Mouse (Mus musculus) neural tube, embryonic 13.5 days (tissue): ENCODE measurements around the gene Nav2. TPM values are rescaled to one million over a fixed set of nuclear protein-coding genes. Genes with fewer than 3 reads are reported as not detected.

Source experiments
- ATAC-seq: fragments of 200-750 bp; cut with Nextera tagmentation; 2 replicates; pipeline ENCODE4 v1.8.0; 2017; ENCODE audit warnings: low read depth, mild to moderate bottlenecking, moderate TSS enrichment, moderate library complexity
- H3K27ac ChIP-seq: fragments of 300-500 bp; sonication (generic); replicated peaks from 2 replicates; pipeline ENCODE4 v1.5.1; 2015; ENCODE audit warnings: moderate library complexity, mild to moderate bottlenecking, inconsistent platforms
- H3K27me3 ChIP-seq: fragments of 300-500 bp; sonication (generic); 2 replicates; pipeline ENCODE4 v1.6.1; 2015; ENCODE audit warnings: mild to moderate bottlenecking, inconsistent platforms
- H3K36me3 ChIP-seq: fragments of 300-500 bp; sonication (generic); 2 replicates; pipeline ENCODE4 v1.6.1; 2015; ENCODE audit warnings: mild to moderate bottlenecking, inconsistent platforms
- H3K4me1 ChIP-seq: fragments of 300-500 bp; sonication (generic); replicated peaks from 2 replicates; pipeline ENCODE4 v1.6.1; 2015; ENCODE audit warnings: inconsistent platforms
- H3K4me2 ChIP-seq: fragments of 300-500 bp; sonication (generic); 2 replicates; pipeline ENCODE4 v1.6.1; 2015; ENCODE audit warnings: inconsistent platforms, mild to moderate bottlenecking, moderate library complexity
- H3K4me3 ChIP-seq: fragments of 300-500 bp; sonication (generic); 2 replicates; pipeline ENCODE4 v1.5.1; 2015; ENCODE audit warnings: mild to moderate bottlenecking, inconsistent platforms
- H3K9ac ChIP-seq: fragments of 300-500 bp; sonication (generic); 2 replicates; pipeline ENCODE4 v1.6.1; 2015; ENCODE audit warnings: moderate library complexity, mild to moderate bottlenecking, inconsistent platforms
- H3K9me3 ChIP-seq: fragments of 300-500 bp; sonication (generic); 2 replicates; pipeline ENCODE4 v1.6.1; 2016; ENCODE audit warnings: inconsistent platforms
- WGBS: fragments of 180-500 bp; shearing (Covaris S2); methylation state at CpG from one replicate; pipeline ENCODE4 v1.1.7; 2015; 5-methylcytosine and 5-hydroxymethylcytosine counted together
- polyA plus RNA-seq: library from polyadenylated mRNA; unstranded; fragments of >200 nt; fragmentation: Nextera tagmentation; extraction: Ambion mirVana; gene quantifications from 2 replicates; pipeline ENCODE4 v1.2.1, GENCODE M21; 2015

Nav2 gene
- polyA plus RNA-seq, 1 experiment from 2014 or later = 19.6 TPM

- Histone ChIP-seq H3K9me3 (no peaks in the 10 kb centered on the region), H3K36me3 (no peaks in the 10 kb centered on the region), H3K27ac (no peak overlapping the region), H3K27me3 (peaks cover 14% of the 10 kb centered on the region; the same call in 1 of the 2 replicates), H3K4me2 (no peak overlapping the region), H3K4me3 (no peak overlapping the region), H3K4me1 (peaks cover 26% of the 10 kb centered on the region), H3K9ac (no peak overlapping the region)
- no peak for ATAC-seq
- 31% methylated on average over 5 of the region's 5 CpGs for WGBS
Measured at GRCm38 (mm10) chr7:48917463-48917862, 8.9 kb downstream of the Nav2 start.

- no peaks in the 10 kb centered on the region for H3K36me3 ChIP-seq
- ATAC-seq = no peak
- H3K9me3 ChIP-seq = no peaks in the 10 kb centered on the region
- no peak overlapping the region for H3K9ac ChIP-seq
- peaks cover 30% of the 10 kb centered on the region for H3K4me1 ChIP-seq
- H3K4me2 ChIP-seq = no peak overlapping the region
- WGBS = 14% methylated on average over 5 of the region's 5 CpGs
- H3K27ac ChIP-seq = no peak overlapping the region
- H3K27me3 ChIP-seq = peaks cover 14% of the 10 kb centered on the region; the same call in 1 of the 2 replicates
- H3K4me3 ChIP-seq = no peak overlapping the region
Measured at GRCm38 (mm10) chr7:48917988-48918387, 9.5 kb downstream of the Nav2 start.

DNA sequence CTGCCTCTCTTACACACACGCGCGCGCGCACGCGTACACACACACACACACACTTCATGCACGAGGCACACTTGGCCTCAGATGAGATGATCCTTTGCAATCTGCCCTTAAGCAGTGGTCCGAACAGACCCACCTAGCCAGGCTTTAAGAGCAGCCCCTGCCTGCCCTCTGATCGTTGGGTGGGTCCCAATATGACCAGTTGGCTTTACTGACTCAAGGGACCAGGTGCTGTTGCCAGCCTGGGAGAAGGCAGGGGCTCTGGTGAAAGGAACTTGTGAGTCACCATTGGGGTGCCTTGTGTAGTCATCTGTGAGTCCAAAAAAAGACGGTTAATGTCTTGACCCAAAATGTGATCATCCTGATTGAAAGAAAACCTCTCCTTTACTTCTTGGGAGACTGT is 9.9 kb downstream of the Nav2 start:
- ATAC-seq = no peak
- 39% methylated on average over 11 of the region's 11 CpGs for WGBS
- H3K9ac ChIP-seq = no peak overlapping the region

GRCm38 (mm10) chr7:48923620-48924019 is 15.1 kb downstream of the Nav2 start:
- Histone ChIP-seq H3K9me3 (no peaks in the 10 kb centered on the region), H3K4me3 (no peak overlapping the region), H3K36me3 (no peaks in the 10 kb centered on the region), H3K27ac (no peak overlapping the region), H3K4me2 (no peak overlapping the region), H3K9ac (no peak overlapping the region), H3K27me3 (peaks cover 10% of the 10 kb centered on the region; the same call in 1 of the 2 replicates), H3K4me1 (0 out of 2 replicates have a peak, but pooled peaks cover 4% of the 10 kb centered on the region)
- WGBS = 72% methylated on average over 10 of the region's 10 CpGs
- no peak for ATAC-seq

More for the DNA sequence above, 9.9 kb downstream of the Nav2 start:
- Histone ChIP-seq H3K4me2 (no peak overlapping the region), H3K27ac (no peak overlapping the region), H3K27me3 (peaks cover 14% of the 10 kb centered on the region; the same call in 1 of the 2 replicates), H3K36me3 (no peaks in the 10 kb centered on the region), H3K4me1 (peaks cover 30% of the 10 kb centered on the region), H3K9me3 (no peaks in the 10 kb centered on the region), H3K4me3 (no peak overlapping the region)

DNA sequence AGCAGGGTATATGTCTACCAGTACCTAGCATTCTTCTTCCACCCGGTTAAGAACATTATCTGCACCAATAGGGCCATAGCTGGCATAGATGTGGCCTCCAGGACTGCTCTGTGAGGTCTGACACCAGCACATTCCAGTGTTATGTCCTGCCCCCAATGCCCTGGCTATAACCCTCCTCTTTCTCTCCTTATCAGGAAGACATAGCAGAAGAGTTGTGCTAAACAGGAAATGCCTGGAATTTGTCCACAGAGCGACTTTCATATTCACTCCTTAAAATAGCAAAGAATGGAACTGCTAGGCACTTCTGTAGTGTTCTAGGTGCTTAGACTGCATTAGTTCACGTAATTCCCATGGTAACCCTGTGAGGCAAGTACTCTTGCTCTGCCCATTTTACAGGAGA is 16.7 kb downstream of the Nav2 start:
- Histone ChIP-seq H3K9me3 (no peaks in the 10 kb centered on the region), H3K9ac (no peak overlapping the region), H3K27me3 (no peaks in the 10 kb centered on the region), H3K4me3 (no peak overlapping the region), H3K27ac (no peak overlapping the region), H3K36me3 (no peaks in the 10 kb centered on the region), H3K4me2 (no peak overlapping the region), H3K4me1 (peaks cover 6% of the 10 kb centered on the region)
- 82% methylated on average over 3 of the region's 3 CpGs for WGBS
- no peak for ATAC-seq

DNA sequence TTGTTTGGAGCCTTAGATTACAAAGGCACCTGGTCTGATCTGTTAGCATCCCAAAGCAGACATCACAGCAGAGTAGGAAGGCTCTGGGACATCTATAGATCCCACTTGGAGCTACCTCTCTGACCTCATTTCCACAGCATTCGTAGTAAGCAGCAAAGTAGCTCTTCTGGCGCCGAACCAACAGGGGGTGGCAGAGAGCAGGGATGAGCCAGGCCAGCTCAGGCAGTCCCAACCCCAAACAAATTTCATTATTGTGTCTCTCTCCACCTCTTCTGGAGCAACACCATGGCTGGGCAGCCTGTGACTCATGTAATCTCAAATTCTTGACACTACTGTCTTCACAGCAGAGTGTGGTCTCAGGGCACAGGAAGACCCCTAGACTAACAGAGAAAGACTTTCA is 19.8 kb downstream of the Nav2 start:
- no peaks in the 10 kb centered on the region for H3K27me3 ChIP-seq
- no peaks in the 10 kb centered on the region for H3K36me3 ChIP-seq
- H3K9ac ChIP-seq = no peak overlapping the region
- no peak overlapping the region for H3K4me2 ChIP-seq
- ATAC-seq = 0 out of 2 replicates have a peak, but pooled peaks have one; percentile 12
- H3K4me1 ChIP-seq = peaks cover 7% of the 10 kb centered on the region
- H3K9me3 ChIP-seq = no peaks in the 10 kb centered on the region
- 3% methylated on average over 3 of the region's 3 CpGs for WGBS
- no peak overlapping the region for H3K27ac ChIP-seq
- H3K4me3 ChIP-seq = no peak overlapping the region

GRCm38 (mm10) chr7:48930399-48930798 is 21.9 kb downstream of the Nav2 start:
- no peak overlapping the region for H3K27ac ChIP-seq
- no peak overlapping the region for H3K4me3 ChIP-seq
- H3K9ac ChIP-seq = no peak overlapping the region
- WGBS = 21% methylated on average over 5 of the region's 5 CpGs
- H3K27me3 ChIP-seq = peaks cover 3% of the 10 kb centered on the region; the same call in 1 of the 2 replicates
- peaks cover 7% of the 10 kb centered on the region for H3K4me1 ChIP-seq
- no peak overlapping the region for H3K4me2 ChIP-seq
- H3K36me3 ChIP-seq = no peaks in the 10 kb centered on the region
- ATAC-seq = no peak
- H3K9me3 ChIP-seq = no peaks in the 10 kb centered on the region

- Histone ChIP-seq H3K4me1 (peaks cover 7% of the 10 kb centered on the region), H3K9ac (no peak overlapping the region), H3K4me2 (no peak overlapping the region), H3K4me3 (no peak overlapping the region), H3K36me3 (no peaks in the 10 kb centered on the region), H3K27ac (no peak overlapping the region), H3K9me3 (no peaks in the 10 kb centered on the region), H3K27me3 (peaks cover 6% of the 10 kb centered on the region; the same call in 1 of the 2 replicates)
- 81% methylated on average over 2 of the region's 2 CpGs for WGBS
- ATAC-seq = no peak
Measured at GRCm38 (mm10) chr7:48932138-48932537, 23.6 kb downstream of the Nav2 start.

DNA sequence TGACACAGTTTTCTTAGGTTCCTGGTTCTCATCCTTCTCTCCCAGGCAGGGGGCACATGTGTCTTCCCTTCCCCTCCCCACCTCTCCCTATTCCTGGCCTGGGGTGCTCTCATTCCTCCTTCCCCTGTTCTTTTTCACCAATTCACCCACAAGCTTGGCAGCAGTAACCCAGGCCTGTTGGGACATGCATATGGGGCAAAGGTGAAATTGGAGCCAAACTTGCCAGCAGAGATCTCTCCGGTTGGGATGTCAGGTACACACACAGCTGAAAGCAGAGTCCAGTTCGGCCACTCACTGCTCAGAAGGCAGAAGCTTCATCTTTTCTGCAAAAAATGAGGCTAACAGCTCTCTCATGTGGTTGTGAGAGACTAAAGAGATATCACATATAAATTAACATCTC is 26.3 kb downstream of the Nav2 start:
- Histone ChIP-seq H3K4me3 (no peak overlapping the region), H3K27ac (no peak overlapping the region), H3K9me3 (no peaks in the 10 kb centered on the region), H3K36me3 (no peaks in the 10 kb centered on the region), H3K4me1 (peaks cover 7% of the 10 kb centered on the region), H3K9ac (no peak overlapping the region), H3K27me3 (peaks cover 6% of the 10 kb centered on the region; the same call in 1 of the 2 replicates), H3K4me2 (no peak overlapping the region)
- no peak for ATAC-seq
- 86% methylated on average over 2 of the region's 2 CpGs for WGBS

GRCm38 (mm10) chr7:48937562-48937961 is 29.0 kb downstream of the Nav2 start:
- Histone ChIP-seq H3K4me1 (no peaks in the 10 kb centered on the region), H3K4me2 (no peak overlapping the region), H3K36me3 (no peaks in the 10 kb centered on the region), H3K9me3 (no peaks in the 10 kb centered on the region), H3K9ac (no peak overlapping the region), H3K4me3 (no peak overlapping the region), H3K27me3 (peaks cover 6% of the 10 kb centered on the region; the same call in 1 of the 2 replicates), H3K27ac (no peak overlapping the region)
- 86% methylated on average over 11 of the region's 11 CpGs for WGBS
- ATAC-seq = no peak

DNA sequence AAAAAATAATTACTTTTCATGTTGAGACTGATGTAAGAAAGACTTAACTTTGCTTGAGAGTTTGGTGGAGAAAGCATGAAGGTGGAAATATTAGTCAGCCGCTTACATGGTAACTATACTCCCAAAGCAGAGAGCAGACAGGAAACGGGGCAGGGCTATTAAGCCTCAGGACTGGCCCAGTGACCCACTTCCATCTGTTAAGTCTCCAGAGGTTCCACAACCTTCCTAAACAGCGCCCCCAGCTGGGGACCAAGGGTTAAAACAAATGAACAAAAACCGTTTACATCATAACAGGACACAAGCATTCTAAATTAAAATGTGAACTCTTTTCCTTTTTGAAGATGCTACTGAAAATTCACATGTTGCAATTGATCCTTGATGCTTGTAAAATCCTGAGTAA is 29.7 kb downstream of the Nav2 start:
- Histone ChIP-seq H3K27me3 (peaks cover 6% of the 10 kb centered on the region; the same call in 1 of the 2 replicates), H3K4me3 (no peak overlapping the region), H3K4me1 (no peaks in the 10 kb centered on the region), H3K36me3 (no peaks in the 10 kb centered on the region), H3K9me3 (no peaks in the 10 kb centered on the region), H3K27ac (no peak overlapping the region), H3K9ac (no peak overlapping the region), H3K4me2 (no peak overlapping the region)
- ATAC-seq = no peak
- whole genome bisulfite sequencing = 37% methylated on average over 4 of the region's 4 CpGs

- 90% methylated on average over 4 of the region's 4 CpGs for WGBS
Measured at GRCm38 (mm10) chr7:48948381-48949108, 40.0 kb downstream of the Nav2 start.

More at GRCm38 (mm10) chr7:48948381-48949108, 40.0 kb downstream of the Nav2 start:
- H3K9ac ChIP-seq = no peak overlapping the region
- no peaks in the 10 kb centered on the region for H3K9me3 ChIP-seq
- no peak for ATAC-seq
- H3K4me2 ChIP-seq = no peak overlapping the region
- H3K4me3 ChIP-seq = no peak overlapping the region
- no peak overlapping the region for H3K27ac ChIP-seq
- no peaks in the 10 kb centered on the region for H3K36me3 ChIP-seq
- peaks cover 13% of the 10 kb centered on the region for H3K4me1 ChIP-seq
- 0 out of 2 replicates have a peak, but pooled peaks cover 4% of the 10 kb centered on the region for H3K27me3 ChIP-seq
